Mouse (Mus musculus) kidney, adult 8-10 months (tissue): ENCODE measurements at regions not wholly inside any gene's neighbourhood (a gene's known extent, or its start where the extent isn't known, plus 50 kb on each side); places are given as distances from the start of the nearest gene placed in this dataset.

Experiments used
- DNase-seq, 2 experiments: peaks; one replicate each; pipeline ENCODE4 v3.0.0; 2022

- no peak for DNase-seq
Observed at GRCm38 (mm10) chr2:75064406-75065115, 239.0 kb downstream of the Mtx2 start.

- no peak for DNase-seq
Observed at GRCm38 (mm10) chr2:75065304-75065703, 239.7 kb downstream of the Mtx2 start.

- DNase-seq: no peak
Observed at GRCm38 (mm10) chr2:75069321-75069720, 243.7 kb downstream of the Mtx2 start.

- no peak for DNase-seq
Observed at GRCm38 (mm10) chr2:75072021-75072420, 246.4 kb downstream of the Mtx2 start.

GRCm38 (mm10) chr2:75072471-75072870, 246.9 kb downstream of the Mtx2 start:
- no peak for DNase-seq

- no peak for DNase-seq
Observed at GRCm38 (mm10) chr2:75073178-75073577, 247.6 kb downstream of the Mtx2 start.

- no peak for DNase-seq
Observed at GRCm38 (mm10) chr2:75087164-75087563, 261.6 kb downstream of the Mtx2 start.

- DNase-seq: no peak
Observed at GRCm38 (mm10) chr2:75089186-75089585, 263.6 kb downstream of the Mtx2 start.

GRCm38 (mm10) chr2:75089616-75090015, 264.0 kb downstream of the Mtx2 start:
- no peak for DNase-seq

- no peak for DNase-seq
Observed at GRCm38 (mm10) chr2:75090439-75090838, 264.8 kb downstream of the Mtx2 start.

- DNase-seq: peak; percentile 15 to 29
Observed at GRCm38 (mm10) chr2:75101501-75101900, 275.9 kb downstream of the Mtx2 start.

GRCm38 (mm10) chr2:75112751-75113150, 287.1 kb downstream of the Mtx2 start:
- no peak for DNase-seq

GRCm38 (mm10) chr2:75114375-75114774, 288.8 kb downstream of the Mtx2 start:
- no peak for DNase-seq

- no peak for DNase-seq
Observed at GRCm38 (mm10) chr2:75118348-75118926, 292.8 kb downstream of the Mtx2 start.

- no peak for DNase-seq
Observed at GRCm38 (mm10) chr2:75119599-75119998, 294.0 kb downstream of the Mtx2 start.

GRCm38 (mm10) chr2:75133298-75134080, 307.9 kb downstream of the Mtx2 start:
- DNase-seq: peak in 1 of 2 experiments; percentile 59

GRCm38 (mm10) chr2:75136618-75137017, 311.0 kb downstream of the Mtx2 start:
- no peak for DNase-seq

- DNase-seq: peak; percentile 40 to 48
Observed at GRCm38 (mm10) chr2:75137133-75137982, 311.8 kb downstream of the Mtx2 start.

- DNase-seq: peak; percentile 41 to 64
Observed at GRCm38 (mm10) chr2:75137983-75138745, 312.6 kb downstream of the Mtx2 start.

- no peak for DNase-seq
Observed at GRCm38 (mm10) chr2:75138746-75139060, 313.1 kb downstream of the Mtx2 start.

GRCm38 (mm10) chr2:75139544-75139943, 313.9 kb downstream of the Mtx2 start:
- DNase-seq: no peak

- no peak for DNase-seq
Observed at GRCm38 (mm10) chr2:75142675-75143074, 317.1 kb downstream of the Mtx2 start.
